Mouse (Mus musculus) urinary bladder, adult 2 months (tissue): ENCODE results near the gene 9130019O22Rik. TPM values are rescaled to one million over a fixed set of nuclear protein-coding genes. Genes with fewer than 3 reads are reported as not detected.
"Not testable (repeated sequence)": the region's sequence is repeated elsewhere in the genome, so short reads cannot be mapped to it uniquely, and the experiment has no call there.

Experiments
- DNase-seq: peaks from one replicate; pipeline ENCODE4 v3.0.0; 2022; ENCODE audit warnings: low spot score
- polyA plus RNA-seq: library from polyadenylated mRNA; depleted of rRNA; stranded (reverse); fragments of >200 nt; gene quantifications from 2 replicates; pipeline ENCODE4 v1.2.3, GENCODE M21; 2012

9130019O22Rik gene
- polyA plus RNA-seq, 1 experiment: 3.7 TPM

DNA sequence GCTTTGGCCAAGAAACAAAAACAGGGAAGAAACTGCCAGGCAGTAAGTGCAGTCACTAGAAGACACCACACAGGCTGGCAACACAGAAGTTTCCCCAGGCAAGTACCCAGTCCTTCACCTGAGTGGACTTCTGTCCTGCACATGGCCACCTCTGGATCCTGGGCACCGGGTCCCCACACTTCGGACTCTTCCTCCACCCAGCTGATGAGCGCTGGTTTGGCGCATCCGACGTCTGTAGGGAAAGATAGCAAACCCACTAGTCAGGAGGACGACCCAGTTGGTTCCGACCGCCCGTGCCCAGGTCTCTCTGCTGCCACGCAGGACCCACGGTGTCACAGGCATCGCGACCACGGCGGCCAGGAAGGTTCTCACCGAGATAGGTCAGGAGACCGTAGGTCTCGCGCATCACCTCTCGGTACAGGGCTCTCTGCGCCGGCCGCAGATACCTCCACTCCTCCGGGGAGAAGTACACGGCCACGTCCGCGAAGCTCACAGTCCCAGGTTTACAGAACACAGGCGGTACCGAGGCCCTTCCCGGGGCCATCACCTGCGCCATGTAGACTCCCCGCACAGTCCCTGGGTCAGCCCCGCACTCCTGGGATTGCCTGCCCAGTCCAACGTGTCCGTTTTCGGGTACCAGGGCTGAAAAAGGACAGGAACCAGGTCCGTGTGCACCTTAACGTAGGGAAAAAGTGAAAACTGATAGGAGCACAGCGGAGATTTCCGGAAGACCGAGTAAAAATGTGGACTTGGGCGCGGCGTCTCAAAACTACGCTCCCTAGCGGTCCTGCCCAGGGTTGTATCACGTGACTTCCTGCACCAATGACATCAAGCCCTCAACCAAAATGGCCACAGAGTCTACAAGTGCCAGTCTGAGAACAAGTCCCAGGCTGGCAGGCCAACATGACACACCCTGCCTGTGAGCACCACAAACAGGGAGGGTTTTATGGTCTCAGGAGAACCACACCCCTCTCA, 11.4 kb downstream of the 9130019O22Rik start, which contains the start of gene Zfp747:
Zfp747 (minus strand) TSS at position 780 of the 975 bp plus-strand sequence.
- DNase-seq: peak; percentile 77

DNA sequence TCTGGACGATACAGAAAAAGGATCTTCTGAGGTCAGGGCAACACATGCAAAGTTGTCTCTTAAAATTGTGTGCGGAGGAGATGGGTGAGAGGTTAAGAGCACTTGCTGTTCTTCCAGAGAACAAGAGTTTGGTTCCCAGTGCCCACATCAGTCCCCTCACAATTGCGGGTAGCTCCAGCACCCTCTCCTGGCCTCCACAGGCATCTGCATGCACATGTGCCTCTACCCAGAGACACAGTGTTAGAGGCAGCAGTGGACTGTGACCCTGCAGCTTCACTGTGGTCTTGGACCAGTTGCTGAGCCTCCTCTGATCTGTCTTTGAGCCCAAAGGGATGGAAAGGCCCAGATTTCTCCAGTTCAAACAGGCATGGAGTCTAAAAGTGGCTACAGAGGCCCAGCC, 15.1 kb downstream of the 9130019O22Rik start:
- not testable (repeated sequence) for DNase-seq

DNA sequence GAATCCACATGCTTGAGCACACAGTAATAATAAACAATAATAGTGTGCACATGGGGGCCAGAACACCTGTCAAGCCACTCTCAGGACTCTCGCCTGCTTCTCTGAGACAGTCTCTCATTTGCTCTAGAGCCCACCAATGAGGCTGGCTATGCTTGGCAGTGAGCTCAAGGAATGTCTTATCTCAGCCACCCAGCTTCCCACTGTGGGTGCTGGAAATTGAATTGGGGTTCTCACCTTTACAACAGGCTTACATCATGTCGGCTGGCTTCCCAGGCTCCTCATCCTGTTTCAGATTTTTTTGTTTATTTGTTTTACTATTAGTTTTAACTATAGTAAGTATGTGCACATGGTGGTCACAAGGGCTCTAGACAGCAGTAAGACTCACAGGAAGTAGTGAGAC, 15.8 kb downstream of the 9130019O22Rik start:
- DNase-seq: no peak

- DNase-seq: no peak
Observed at GRCm38 (mm10) chr7:127366249-127366648, 20.7 kb downstream of the 9130019O22Rik start.

DNA sequence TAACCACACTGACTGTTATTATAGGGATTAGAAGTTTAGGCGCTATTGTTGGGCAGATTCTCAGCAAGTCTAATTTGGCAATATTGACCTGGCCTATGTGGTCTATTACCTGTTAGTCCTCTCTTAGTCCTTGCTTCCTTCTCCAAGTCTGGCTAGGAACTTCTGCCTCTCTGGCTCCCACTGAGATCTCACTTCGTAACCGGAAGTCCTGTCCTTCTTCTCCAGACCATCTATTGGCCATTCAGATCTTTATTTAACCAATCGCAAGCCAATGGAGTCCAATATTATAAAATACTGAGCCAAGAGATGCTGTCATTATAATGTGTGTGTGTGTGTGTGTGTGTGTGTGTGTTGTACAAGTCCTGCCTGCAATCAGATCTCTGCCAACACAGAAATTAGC, 22.8 kb downstream of the 9130019O22Rik start:
- DNase-seq: no peak

DNA sequence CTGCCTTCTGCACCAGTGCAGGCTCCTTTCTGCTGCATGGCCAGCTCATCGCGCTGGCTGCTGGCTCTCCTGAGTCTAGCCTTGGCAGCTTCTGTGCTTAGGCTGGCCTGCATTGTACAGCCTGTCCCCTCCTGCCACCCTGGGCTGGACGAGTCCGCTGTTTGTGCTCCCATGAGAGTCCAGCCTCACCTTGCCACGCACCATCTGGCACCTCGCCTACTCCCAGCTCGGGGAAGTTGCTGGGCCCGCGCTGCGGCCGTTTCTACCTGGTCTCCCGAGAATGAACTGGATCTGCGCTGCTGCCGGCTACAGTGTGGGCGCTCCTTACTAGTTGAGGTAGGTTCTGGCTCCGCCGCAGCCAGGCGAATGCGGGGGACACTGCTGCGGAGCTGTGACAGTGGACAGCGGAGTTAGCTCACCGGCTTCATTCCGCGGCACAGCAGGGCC, 23.5 kb downstream of the 9130019O22Rik start:
- DNase-seq: no peak

DNA sequence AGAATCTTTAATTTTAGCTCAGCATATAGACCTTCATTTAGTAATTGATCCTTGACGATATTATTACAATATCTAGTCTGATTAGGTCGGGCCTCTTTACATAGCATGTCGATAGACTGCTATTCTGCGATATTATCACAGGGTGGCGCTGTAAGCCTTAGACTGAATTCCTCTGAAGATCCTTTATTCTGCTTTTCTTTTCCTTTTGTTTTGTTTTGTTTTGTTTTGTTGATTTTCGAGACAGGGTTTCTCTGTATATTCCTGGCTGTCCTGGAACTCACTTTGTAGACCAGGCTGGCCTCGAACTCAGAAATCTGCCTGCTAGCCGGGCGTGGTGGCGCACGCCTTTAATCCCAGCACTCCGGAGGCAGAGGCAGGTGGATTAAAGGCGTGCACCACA, 24.5 kb downstream of the 9130019O22Rik start:
- DNase-seq: not testable (repeated sequence)

DNA sequence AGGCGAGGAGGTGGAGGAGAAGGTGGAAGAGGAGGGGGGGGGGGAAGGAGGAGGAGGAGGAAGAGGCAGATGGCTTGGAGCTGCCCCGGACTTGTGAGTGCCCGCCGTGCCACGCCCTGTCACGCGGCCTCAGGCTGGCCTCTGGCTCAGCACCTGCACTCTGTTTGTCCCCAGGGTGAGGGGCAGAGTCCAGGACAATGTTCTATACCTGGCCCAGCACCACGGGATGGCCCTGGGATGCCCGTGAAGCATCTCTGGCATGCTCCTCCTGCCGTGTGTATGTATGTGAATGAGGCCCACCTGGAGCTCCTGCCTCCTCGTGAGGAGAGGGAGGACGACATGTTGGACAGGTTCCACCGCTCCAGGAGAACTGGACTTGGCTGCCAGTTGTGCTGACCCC, 25.5 kb downstream of the 9130019O22Rik start:
- no peak for DNase-seq

GRCm38 (mm10) chr7:127360265-127360664, 26.7 kb downstream of the 9130019O22Rik start:
- no peak for DNase-seq

DNA sequence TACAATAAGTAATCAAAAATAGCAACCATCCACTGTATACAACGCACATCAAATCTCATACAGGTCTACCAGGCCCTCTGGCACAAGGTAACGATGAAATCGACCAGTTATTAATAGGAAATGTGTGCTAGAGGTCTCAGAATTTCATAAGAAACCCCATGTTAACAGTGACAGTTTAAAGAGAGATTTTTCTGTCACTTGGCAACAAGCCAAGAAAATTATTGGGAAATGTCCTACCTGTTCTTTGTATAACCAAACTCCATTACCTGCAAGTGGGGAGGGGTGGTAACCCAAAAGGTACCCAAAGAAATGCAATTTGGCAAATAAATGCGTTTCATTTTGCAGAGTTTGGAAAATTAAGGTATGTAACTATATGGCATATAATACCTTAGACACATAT, 28.5 kb downstream of the 9130019O22Rik start:
- no peak for DNase-seq

- DNase-seq: no peak
Observed at GRCm38 (mm10) chr7:127357871-127358270, 29.1 kb downstream of the 9130019O22Rik start.

GRCm38 (mm10) chr7:127355796-127356195, 31.2 kb downstream of the 9130019O22Rik start:
- DNase-seq: no peak

- DNase-seq: no peak
Observed at GRCm38 (mm10) chr7:127351230-127352004, 35.5 kb downstream of the 9130019O22Rik start.

DNA sequence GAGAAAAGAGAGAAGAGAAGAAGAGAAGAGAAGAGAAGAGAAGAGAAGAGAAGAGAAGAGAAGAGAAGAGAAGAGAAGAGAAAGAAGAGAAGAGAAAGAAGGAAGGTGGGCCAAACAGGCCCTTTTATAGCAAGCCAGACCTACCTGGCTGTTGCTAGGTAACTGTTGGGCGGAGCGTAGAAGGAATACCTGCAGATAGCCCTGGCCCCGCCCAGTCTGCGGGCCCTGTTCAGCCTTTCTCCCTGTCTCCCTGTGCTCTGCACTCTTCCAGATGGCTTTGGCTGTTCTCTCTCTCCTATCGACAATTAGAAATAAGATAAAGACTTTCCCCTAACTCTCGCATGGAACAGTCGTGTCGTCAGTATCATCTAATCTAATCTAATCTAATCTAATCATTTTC, 40.3 kb downstream of the 9130019O22Rik start:
- no peak for DNase-seq

GRCm38 (mm10) chr7:127345512-127346325, 41.2 kb downstream of the 9130019O22Rik start, which contains the start of gene Zfp768:
Gene Zfp768 (minus strand): TSS chr7:127345589.
- peak; percentile 98 for DNase-seq

GRCm38 (mm10) chr7:127345092-127345491, 41.9 kb downstream of the 9130019O22Rik start:
- DNase-seq: no peak

GRCm38 (mm10) chr7:127344371-127344770, 42.6 kb downstream of the 9130019O22Rik start:
- no peak for DNase-seq

GRCm38 (mm10) chr7:127343351-127344019, 43.5 kb downstream of the 9130019O22Rik start:
- DNase-seq: no peak

GRCm38 (mm10) chr7:127342888-127343287, 44.1 kb downstream of the 9130019O22Rik start:
- no peak for DNase-seq

DNA sequence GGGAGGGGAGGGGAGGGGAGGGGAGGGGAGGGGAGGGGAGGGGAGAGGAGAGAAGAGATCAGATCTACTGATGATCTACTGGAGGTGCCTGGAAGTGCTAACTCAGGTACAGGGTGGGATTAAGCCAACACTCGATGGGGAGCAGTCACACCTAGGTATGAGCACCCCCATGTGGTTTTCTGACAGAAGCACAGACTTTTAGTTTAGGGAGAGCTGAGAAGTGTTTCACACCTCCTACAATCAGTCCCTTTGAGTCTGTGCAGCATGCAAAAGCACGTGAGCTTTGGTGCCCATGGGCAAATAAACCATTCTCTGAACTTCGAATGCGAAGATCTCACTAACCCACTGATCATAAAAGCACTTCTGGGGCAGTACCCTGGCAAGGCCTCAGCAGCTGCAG, 44.6 kb downstream of the 9130019O22Rik start:
- DNase-seq: no peak

DNA sequence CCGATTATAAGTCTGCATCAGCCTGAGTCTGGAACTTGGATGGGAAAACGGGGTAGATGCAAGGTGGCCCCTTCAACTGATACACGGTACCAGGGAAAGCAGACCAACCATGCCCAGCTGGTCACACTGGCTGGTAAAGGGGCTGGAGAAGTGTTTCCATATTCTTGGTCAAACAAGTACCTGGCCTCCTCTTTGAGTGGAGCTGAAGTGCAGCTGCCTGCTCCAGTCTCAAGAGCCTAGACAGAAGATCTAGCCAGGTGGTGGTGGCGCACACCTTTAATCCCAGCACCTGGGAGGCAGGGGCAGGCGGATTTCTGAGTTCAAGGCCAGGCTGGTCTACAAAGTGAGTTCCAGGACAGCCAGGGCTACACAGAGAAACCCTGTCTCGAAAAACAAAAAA, 45.1 kb downstream of the 9130019O22Rik start:
- DNase-seq: not testable (repeated sequence)
